Mouse (Mus musculus) small intestine, adult 2 months (tissue): ENCODE measurements around the gene Fam111a.
"Not testable (repeated sequence)": the region's sequence is repeated elsewhere in the genome, so short reads cannot be mapped to it uniquely, and the experiment has no call there.

Experiments used
- CTCF ChIP-seq: fragments of 200-500 bp; IDR thresholded peaks from 2 replicates; pipeline ENCODE4 v1.5.1; 2012; ENCODE audit warnings: low read depth, mild to moderate bottlenecking, control low read depth, inconsistent platforms, low read length, moderate library complexity, mixed read lengths; ENCODE audit not compliant: insufficient replicate concordance, insufficient read length; ENCODE audit errors: extremely low read depth
- POLR2A ChIP-seq: fragments of 200-500 bp; IDR thresholded peaks from 2 replicates; pipeline ENCODE4 v1.6.1; 2012; ENCODE audit warnings: low read depth, mild to moderate bottlenecking, control low read depth, inconsistent platforms, low read length, moderate library complexity

- not testable (repeated sequence) for TF ChIP-seq POLR2A, CTCF
These were observed at the start of gene Fam111a for GRCm38 (mm10) chr19:12545440-12545839.
